Mouse (Mus musculus) v-Abl transformed pro-B cells (cell line): ENCODE results near the gene Gpr55.

Source experiments
- in situ Hi-C, 2 experiments: fragments of 400-800 bp; cut with MboI; formaldehyde crosslinking; loops; one replicate each; pipeline ENCODE4 v1.15.1; 2025; ENCODE audit not compliant: unreplicated experiment in 2 of 2

The Gpr55 gene

GRCm38 (mm10) chr1:85959129-85959888 is 1.5 kb downstream of the Gpr55 start:
- in situ Hi-C loops: no loop called here

- in situ Hi-C loops: no loop called here
These were observed 2.7 kb downstream of the Gpr55 start for GRCm38 (mm10) chr1:85957942-85958619.

- in situ Hi-C loops: no loop called here
These were observed 3.5 kb downstream of the Gpr55 start for GRCm38 (mm10) chr1:85957290-85957689.

- in situ Hi-C loops: no loop called here
These were observed 5.7 kb downstream of the Gpr55 start for GRCm38 (mm10) chr1:85955150-85955549.

GRCm38 (mm10) chr1:85949085-85949684 is 11.6 kb downstream of the Gpr55 start:
- in situ Hi-C loops: loop anchor here (25.0 kb wide), 1 partner anchor 388 kb away; no protein-coding TSS in a partner anchor

- in situ Hi-C loops: loop anchor here (25.0 kb wide), 1 partner anchor 395 kb away; no protein-coding TSS in a partner anchor
These were observed 18.5 kb downstream of the Gpr55 start for GRCm38 (mm10) chr1:85942318-85942717.

GRCm38 (mm10) chr1:85937323-85937722 is 23.5 kb downstream of the Gpr55 start:
- in situ Hi-C loops: loop anchor here (25.0 kb wide), 1 partner anchor 400 kb away; no protein-coding TSS in a partner anchor

GRCm38 (mm10) chr1:85936265-85936664 is 24.5 kb downstream of the Gpr55 start:
- in situ Hi-C loops: loop anchor here (25.0 kb wide), 1 partner anchor 401 kb away; no protein-coding TSS in a partner anchor

GRCm38 (mm10) chr1:85935148-85935852 is 25.5 kb downstream of the Gpr55 start:
- in situ Hi-C loops: loop anchor here (25.0 kb wide), 1 partner anchor 402 kb away; no protein-coding TSS in a partner anchor

GRCm38 (mm10) chr1:85934560-85934959 is 26.2 kb downstream of the Gpr55 start:
- in situ Hi-C loops: loop anchor here (5.0 to 25.0 kb wide), 2 partner anchors 73 to 403 kb away; no protein-coding TSS in a partner anchor

GRCm38 (mm10) chr1:85933631-85934465 is 27.0 kb downstream of the Gpr55 start:
- in situ Hi-C loops: loop anchor here (5.0 to 25.0 kb wide), 2 partner anchors 73 to 403 kb away; no protein-coding TSS in a partner anchor

GRCm38 (mm10) chr1:85933226-85933625 is 27.6 kb downstream of the Gpr55 start:
- in situ Hi-C loops: loop anchor here (5.0 to 25.0 kb wide), 2 partner anchors 74 to 404 kb away; no protein-coding TSS in a partner anchor

- in situ Hi-C loops: loop anchor here (5.0 to 25.0 kb wide), 2 partner anchors 76 to 406 kb away; no protein-coding TSS in a partner anchor
These were observed 29.6 kb downstream of the Gpr55 start for GRCm38 (mm10) chr1:85931170-85931569.

- in situ Hi-C loops: loop anchor here (25.0 kb wide), 1 partner anchor 408 kb away; no protein-coding TSS in a partner anchor
These were observed 31.4 kb downstream of the Gpr55 start for GRCm38 (mm10) chr1:85929406-85929805.

GRCm38 (mm10) chr1:85928688-85929065 is 32.1 kb downstream of the Gpr55 start:
- in situ Hi-C loops: loop anchor here (25.0 kb wide), 1 partner anchor 409 kb away; no protein-coding TSS in a partner anchor

GRCm38 (mm10) chr1:85928057-85928687 is 32.6 kb downstream of the Gpr55 start, which contains the start of gene 4933407L21Rik:
TSS of gene 4933407L21Rik (plus strand) at chr1:85928483.
- in situ Hi-C loops: loop anchor here (25.0 kb wide), 1 partner anchor 409 kb away; no protein-coding TSS in a partner anchor

- in situ Hi-C loops: loop anchor here (25.0 kb wide), 1 partner anchor 412 kb away; no protein-coding TSS in a partner anchor
These were observed 35.6 kb downstream of the Gpr55 start for GRCm38 (mm10) chr1:85925183-85925582.

GRCm38 (mm10) chr1:85922865-85923211 is 38.0 kb downstream of the Gpr55 start:
- in situ Hi-C loops: no loop called here
